Mouse (Mus musculus): ENCODE measurements around the gene Pmepa1. TPM values are rescaled to one million over a fixed set of nuclear protein-coding genes. Genes with fewer than 3 reads are reported as not detected.
A peak's percentile ranks its signal among the peaks of the same experiment; 100 is the strongest.

Pmepa1 gene
- polyA plus RNA-seq, 1 experiment: 38.0 TPM

GRCm38 (mm10) chr2:173257610-173258009, 18.7 kb downstream of the Pmepa1 start:
- WGBS: 16% methylated on average over 7 of the region's 7 CpGs

GRCm38 (mm10) chr2:173256552-173256949, 19.8 kb downstream of the Pmepa1 start:
- WGBS: 56% methylated on average over 4 of the region's 4 CpGs
- DNase-seq (ENCODE audit: low read depth, low spot score): no peak

More at GRCm38 (mm10) chr2:173257610-173258009, 18.7 kb downstream of the Pmepa1 start:
- peak; percentile 39 for DNase-seq (ENCODE audit: low read depth, low spot score)

- DNase-seq (ENCODE audit: low read depth, low spot score): no peak
- WGBS: 20% methylated on average over 7 of the region's 7 CpGs
Observed at GRCm38 (mm10) chr2:173255810-173256551, 20.4 kb downstream of the Pmepa1 start.

GRCm38 (mm10) chr2:173253761-173254662, 22.3 kb downstream of the Pmepa1 start:
- 39% methylated on average over 26 of the region's 26 CpGs for WGBS

GRCm38 (mm10) chr2:173251675-173252074, 24.7 kb downstream of the Pmepa1 start:
- WGBS: 52% methylated on average over 9 of the region's 9 CpGs
- no peak for DNase-seq (ENCODE audit: low read depth, low spot score)

More at GRCm38 (mm10) chr2:173253761-173254662, 22.3 kb downstream of the Pmepa1 start:
- no peak for DNase-seq (ENCODE audit: low read depth, low spot score)

DNA sequence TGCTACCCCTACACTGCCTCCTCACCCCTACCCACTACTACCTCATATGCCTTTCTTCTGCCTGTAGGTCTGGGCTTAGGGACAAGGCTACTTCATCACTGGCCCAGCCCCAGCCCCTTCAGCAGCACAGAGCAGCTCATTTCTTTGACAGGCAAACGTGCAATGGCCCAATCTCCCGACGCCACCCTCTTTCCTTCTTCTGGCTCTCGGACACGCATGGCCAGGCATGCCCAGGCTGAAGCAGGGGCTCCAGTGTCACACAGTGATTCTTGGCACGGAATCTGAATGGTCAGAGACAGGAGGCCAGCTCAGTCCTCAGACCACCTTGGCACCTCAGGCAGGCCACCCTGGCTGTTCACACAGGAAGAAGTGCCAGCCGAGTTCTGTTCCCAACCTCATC, 25.2 kb downstream of the Pmepa1 start:
- no peak for DNase-seq (ENCODE audit: low read depth, low spot score)
- WGBS: 58% methylated on average over 7 of the region's 7 CpGs

GRCm38 (mm10) chr2:173250411-173250810, 25.9 kb downstream of the Pmepa1 start:
- DNase-seq (ENCODE audit: low read depth, low spot score): no peak
- 55% methylated on average over 2 of the region's 2 CpGs for WGBS

DNA sequence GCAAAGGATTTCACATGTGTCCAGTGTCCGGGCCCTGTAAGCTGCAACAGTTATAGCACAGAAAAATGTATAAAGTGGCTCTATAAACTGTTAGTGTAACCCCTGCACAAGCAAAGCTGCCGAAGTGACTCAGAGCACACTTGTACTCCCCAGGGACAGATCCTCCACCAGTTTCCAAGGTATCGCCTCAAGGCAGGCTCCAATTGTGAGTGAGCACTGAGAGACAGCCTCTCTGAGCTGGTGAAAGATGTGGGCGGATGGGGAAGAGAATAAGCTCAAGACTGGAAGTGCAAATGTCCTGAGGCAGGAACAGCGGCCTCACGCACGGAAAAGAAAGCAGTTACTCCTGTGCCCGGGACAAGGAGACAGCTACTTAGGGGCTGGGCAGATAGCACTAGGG, 26.4 kb downstream of the Pmepa1 start:
- no peak for DNase-seq (ENCODE audit: low read depth, low spot score)
- 83% methylated on average over 8 of the region's 8 CpGs for WGBS

DNA sequence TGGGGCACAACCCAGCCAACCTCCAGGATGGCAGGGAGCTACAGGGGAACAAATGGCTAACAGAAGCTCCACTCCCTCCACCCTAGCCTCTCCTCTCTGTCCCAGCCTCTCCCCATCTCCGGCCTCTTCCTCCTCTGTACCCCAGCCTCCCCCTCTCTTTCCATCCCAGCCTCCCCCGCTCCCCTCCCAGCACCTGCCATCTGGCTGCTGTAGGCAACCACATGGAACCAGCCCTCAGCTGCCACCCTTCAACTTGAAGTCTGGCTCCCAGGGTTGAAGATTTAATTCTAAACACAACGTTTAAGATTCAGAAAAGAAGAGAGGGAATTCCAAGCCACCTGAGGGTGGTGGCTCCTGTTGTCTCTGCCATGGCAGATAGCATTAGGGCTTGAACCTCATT, 26.9 kb downstream of the Pmepa1 start:
- 68% methylated on average over 3 of the region's 3 CpGs for WGBS
- no peak for DNase-seq (ENCODE audit: low read depth, low spot score)

GRCm38 (mm10) chr2:173248822-173249221, 27.5 kb downstream of the Pmepa1 start:
- WGBS: 78% methylated on average over 7 of the region's 7 CpGs
- no peak for DNase-seq (ENCODE audit: low read depth, low spot score)

DNA sequence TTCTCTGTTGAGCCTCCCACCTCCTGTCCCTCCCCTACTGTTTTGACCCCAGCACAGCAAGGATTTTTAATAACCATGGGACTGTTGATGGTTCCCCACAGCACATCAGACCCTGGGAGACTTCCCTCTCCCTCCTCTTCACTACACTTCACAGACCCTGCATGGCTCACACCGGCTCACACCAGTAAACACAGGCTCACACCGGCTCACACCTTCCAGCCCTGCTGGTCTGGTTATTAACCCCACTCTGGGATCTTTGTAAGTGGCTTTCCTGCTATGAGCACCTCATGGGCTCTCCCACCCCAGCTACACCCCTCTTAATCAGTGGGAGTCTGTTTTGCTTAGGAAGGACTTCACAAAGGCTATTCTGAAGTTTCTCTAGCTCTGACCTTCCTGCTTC, 28.4 kb downstream of the Pmepa1 start:
- DNase-seq (ENCODE audit: low read depth, low spot score): no peak
- WGBS: 63% methylated on average over 2 of the region's 2 CpGs

- no peak for DNase-seq (ENCODE audit: low read depth, low spot score)
- WGBS: 70% methylated on average over 2 of the region's 2 CpGs
Observed at GRCm38 (mm10) chr2:173247197-173247596, 29.1 kb downstream of the Pmepa1 start.

GRCm38 (mm10) chr2:173246688-173247087, 29.6 kb downstream of the Pmepa1 start:
- no peak for DNase-seq (ENCODE audit: low read depth, low spot score)
- WGBS: 82% methylated on average over 8 of the region's 8 CpGs

GRCm38 (mm10) chr2:173245258-173245657, 31.1 kb downstream of the Pmepa1 start:
- DNase-seq (ENCODE audit: low read depth, low spot score): no peak
- 92% methylated on average over 20 of the region's 20 CpGs for WGBS

GRCm38 (mm10) chr2:173244108-173244507, 32.2 kb downstream of the Pmepa1 start:
- DNase-seq (ENCODE audit: low read depth, low spot score): no peak
- 12% methylated on average over 3 of the region's 3 CpGs for WGBS

DNA sequence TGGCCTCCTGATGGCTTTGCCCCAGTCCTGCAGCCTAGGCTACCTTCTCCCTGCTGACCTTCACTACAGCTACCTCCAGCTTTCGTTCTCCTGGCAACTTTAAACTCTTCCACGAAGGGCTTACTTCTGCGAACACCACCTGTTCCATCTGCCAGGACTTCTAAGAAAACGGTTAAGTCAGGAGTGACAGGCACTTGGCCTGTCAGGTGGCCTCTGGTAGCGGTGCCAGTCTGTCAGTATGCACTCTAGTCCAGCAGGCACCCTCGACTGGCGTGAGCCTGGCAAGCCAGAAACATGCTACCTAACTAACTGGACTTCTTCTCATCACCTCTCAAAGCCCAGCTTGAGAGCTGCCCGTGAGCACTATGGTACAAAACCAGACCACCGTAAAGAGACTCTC, 32.7 kb downstream of the Pmepa1 start:
- 53% methylated on average over 9 of the region's 9 CpGs for WGBS
- no peak for DNase-seq (ENCODE audit: low read depth, low spot score)

- 57% methylated on average over 12 of the region's 12 CpGs for WGBS
- DNase-seq (ENCODE audit: low read depth, low spot score): no peak
Observed at GRCm38 (mm10) chr2:173242874-173243273, 33.5 kb downstream of the Pmepa1 start.

DNA sequence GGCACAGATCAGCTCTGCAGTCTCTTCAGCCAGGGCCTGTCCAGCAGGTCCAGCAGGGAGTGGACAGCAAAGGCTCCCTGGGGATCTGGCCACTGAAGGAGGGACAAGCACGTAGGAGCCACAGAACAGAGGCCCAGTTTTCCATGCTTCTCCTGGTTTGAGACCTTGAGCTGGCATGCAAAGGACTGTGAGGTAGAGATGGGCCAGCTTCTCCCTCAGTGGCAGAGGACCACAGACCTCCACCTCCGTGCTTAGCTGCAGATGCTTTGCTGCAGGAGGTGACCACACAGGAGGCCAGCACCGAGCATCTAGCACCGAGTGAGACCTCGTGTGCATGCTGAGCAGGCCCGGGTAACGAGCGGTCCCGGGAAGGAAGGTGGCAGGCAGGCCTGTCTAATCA, 35.6 kb downstream of the Pmepa1 start:
- WGBS: 83% methylated on average over 9 of the region's 9 CpGs
- no peak for DNase-seq (ENCODE audit: low read depth, low spot score)

GRCm38 (mm10) chr2:173238522-173238921, 37.8 kb downstream of the Pmepa1 start:
- no peak for DNase-seq (ENCODE audit: low read depth, low spot score)
- 73% methylated on average over 14 of the region's 14 CpGs for WGBS

GRCm38 (mm10) chr2:173235435-173236332, 40.6 kb downstream of the Pmepa1 start:
- WGBS: 71% methylated on average over 8 of the region's 8 CpGs
- no peak for DNase-seq (ENCODE audit: low read depth, low spot score)
